Mouse (Mus musculus): ENCODE data around the gene Ikbkg. TPM values are rescaled to one million over a fixed set of nuclear protein-coding genes. Genes with fewer than 3 reads are reported as not detected.
"Not testable (repeated sequence)": the region's sequence is repeated elsewhere in the genome, so short reads cannot be mapped to it uniquely, and the experiment has no call there.

Gene Ikbkg
- total RNA-seq, 2 experiments from 2014 or later: 16.4 to 25.7 TPM

GRCm38 (mm10) chrX:74428826-74429276 is 35.8 kb downstream of the Ikbkg start, which contains the start of gene G6pdx:
G6pdx (minus strand) TSS chrX:74429194.
- ATAC-seq (replicated peaks; ENCODE audit: low FRiP score, low TSS enrichment, poor library complexity, severe bottlenecking): peak; percentile 80

GRCm38 (mm10) chrX:74429290-74429821 is 36.3 kb downstream of the Ikbkg start:
- ATAC-seq (replicated peaks; ENCODE audit: low FRiP score, low TSS enrichment, poor library complexity, severe bottlenecking): peak; percentile 64

- no peak for ATAC-seq (replicated peaks; ENCODE audit: low FRiP score, low TSS enrichment, poor library complexity, severe bottlenecking)
Observed at GRCm38 (mm10) chrX:74451157-74451912, 58.2 kb downstream of the Ikbkg start.

GRCm38 (mm10) chrX:74452773-74453172 is 59.7 kb downstream of the Ikbkg start:
- peak; percentile 70; the same call in 1 of the 2 replicates for ATAC-seq (replicated peaks; ENCODE audit: low FRiP score, low TSS enrichment, poor library complexity, severe bottlenecking)

- ATAC-seq (replicated peaks; ENCODE audit: low FRiP score, low TSS enrichment, poor library complexity, severe bottlenecking): not testable (repeated sequence)
Observed at GRCm38 (mm10) chrX:74481349-74481885, 88.3 kb downstream of the Ikbkg start, which contains the start of gene Gm6880. Gm6880 (minus strand) TSS chrX:74481399.

GRCm38 (mm10) chrX:74497131-74497530 is 104.0 kb downstream of the Ikbkg start:
- no peak for ATAC-seq (replicated peaks; ENCODE audit: low FRiP score, low TSS enrichment, poor library complexity, severe bottlenecking)

Other genes starting within 250 kb of the Ikbkg start
- gene Tex28, start 225.5 kb upstream of the Ikbkg start, total RNA-seq (2014; fragmentation: Nextera tagmentation): not detected in 2 replicates
- not detected in 2 replicates for gene Tex28, start 225.5 kb upstream of the Ikbkg start, total RNA-seq (2017)
- not detected in 2 replicates for gene Tktl1, start 216.0 kb upstream of the Ikbkg start, total RNA-seq (2014; fragmentation: Nextera tagmentation)
- not detected in 2 replicates for gene Tktl1, start 216.0 kb upstream of the Ikbkg start, total RNA-seq (2017)
- 118 and 156 TPM in 2 replicates for gene Flna, start 143.5 kb upstream of the Ikbkg start, total RNA-seq (2014; fragmentation: Nextera tagmentation)
- 299 and 337 TPM in 2 replicates for gene Flna, start 143.5 kb upstream of the Ikbkg start, total RNA-seq (2017)
- 67.1 and 96.2 TPM in 2 replicates for gene Emd, start 138.6 kb upstream of the Ikbkg start, total RNA-seq (2014; fragmentation: Nextera tagmentation)
- gene Emd, start 138.6 kb upstream of the Ikbkg start, total RNA-seq (2017): 74.5 and 113 TPM in 2 replicates
- 4,546 and 4,933 TPM in 2 replicates for gene Rpl10, start 122.5 kb upstream of the Ikbkg start, total RNA-seq (2014; fragmentation: Nextera tagmentation)
- 1,280 and 1,947 TPM in 2 replicates for gene Rpl10, start 122.5 kb upstream of the Ikbkg start, total RNA-seq (2017)
- 37.9 and 62.6 TPM in 2 replicates for gene Taz, start 111.4 kb upstream of the Ikbkg start, total RNA-seq (2014; fragmentation: Nextera tagmentation)
- gene Taz, start 111.4 kb upstream of the Ikbkg start, total RNA-seq (2017): 37.0 and 41.7 TPM in 2 replicates
- gene Dnase1l1, start 111.0 kb upstream of the Ikbkg start, total RNA-seq (2014; fragmentation: Nextera tagmentation): 12.9 and 22.9 TPM in 2 replicates
- gene Dnase1l1, start 111.0 kb upstream of the Ikbkg start, total RNA-seq (2017): 15.6 and 28.0 TPM in 2 replicates
- 91.6 and 95.2 TPM in 2 replicates for gene Atp6ap1, start 96.2 kb upstream of the Ikbkg start, total RNA-seq (2014; fragmentation: Nextera tagmentation)
- 72.2 and 111 TPM in 2 replicates for gene Atp6ap1, start 96.2 kb upstream of the Ikbkg start, total RNA-seq (2017)
- 105 and 125 TPM in 2 replicates for gene Gdi1, start 88.3 kb upstream of the Ikbkg start, total RNA-seq (2014; fragmentation: Nextera tagmentation)
- gene Gdi1, start 88.3 kb upstream of the Ikbkg start, total RNA-seq (2017): 12.9 and 19.3 TPM in 2 replicates
- 32.6 and 39.6 TPM in 2 replicates for gene Fam50a, start 80.3 kb upstream of the Ikbkg start, total RNA-seq (2014; fragmentation: Nextera tagmentation)
- 62.1 and 75.4 TPM in 2 replicates for gene Fam50a, start 80.3 kb upstream of the Ikbkg start, total RNA-seq (2017)
- gene Plxna3, start 64.2 kb upstream of the Ikbkg start, total RNA-seq (2014; fragmentation: Nextera tagmentation): 3.9 and 14.8 TPM in 2 replicates
- gene Plxna3, start 64.2 kb upstream of the Ikbkg start, total RNA-seq (2017): 0.80 TPM in 2 replicates
- gene Lage3, start 39.7 kb upstream of the Ikbkg start, total RNA-seq (2014; fragmentation: Nextera tagmentation): 62.4 and 101 TPM in 2 replicates
- gene Lage3, start 39.7 kb upstream of the Ikbkg start, total RNA-seq (2017): 29.6 and 35.2 TPM in 2 replicates
- 35.0 and 64.6 TPM in 2 replicates for gene Ubl4a, start 20.1 kb upstream of the Ikbkg start, total RNA-seq (2014; fragmentation: Nextera tagmentation)
- gene Ubl4a, start 20.1 kb upstream of the Ikbkg start, total RNA-seq (2017): 14.1 and 24.5 TPM in 2 replicates
- 6.7 and 16.4 TPM in 2 replicates for gene Slc10a3, start 19.9 kb upstream of the Ikbkg start, total RNA-seq (2014; fragmentation: Nextera tagmentation)
- 11.5 and 11.6 TPM in 2 replicates for gene Slc10a3, start 19.9 kb upstream of the Ikbkg start, total RNA-seq (2017)
- gene Fam3a, start within 50 bp of the Ikbkg start, total RNA-seq (2014; fragmentation: Nextera tagmentation): 13.1 and 16.5 TPM in 2 replicates
- gene Fam3a, start within 50 bp of the Ikbkg start, total RNA-seq (2017): 12.8 and 21.1 TPM in 2 replicates
- gene G6pdx, start 35.9 kb downstream of the Ikbkg start, total RNA-seq (2014; fragmentation: Nextera tagmentation): 68.0 and 77.7 TPM in 2 replicates
- 47.5 and 77.2 TPM in 2 replicates for gene G6pdx, start 35.9 kb downstream of the Ikbkg start, total RNA-seq (2017)
- gene Gm6880, start 88.1 kb downstream of the Ikbkg start, total RNA-seq (2014; fragmentation: Nextera tagmentation): not detected in 2 replicates
- gene Gm6880, start 88.1 kb downstream of the Ikbkg start, total RNA-seq (2017): not detected in 2 replicates
- not detected in 2 replicates for gene Olfr1326-ps1, start 181.6 kb downstream of the Ikbkg start, total RNA-seq (2014; fragmentation: Nextera tagmentation)
- not detected in 2 replicates for gene Olfr1326-ps1, start 181.6 kb downstream of the Ikbkg start, total RNA-seq (2017)
- not detected in 2 replicates for gene Olfr1325, start 199.4 kb downstream of the Ikbkg start, total RNA-seq (2014; fragmentation: Nextera tagmentation)
- gene Olfr1325, start 199.4 kb downstream of the Ikbkg start, total RNA-seq (2017): not detected in 2 replicates